Mouse (Mus musculus): Measurements from ENCODE around the gene Gstm3.

The Gstm3 gene

DNA sequence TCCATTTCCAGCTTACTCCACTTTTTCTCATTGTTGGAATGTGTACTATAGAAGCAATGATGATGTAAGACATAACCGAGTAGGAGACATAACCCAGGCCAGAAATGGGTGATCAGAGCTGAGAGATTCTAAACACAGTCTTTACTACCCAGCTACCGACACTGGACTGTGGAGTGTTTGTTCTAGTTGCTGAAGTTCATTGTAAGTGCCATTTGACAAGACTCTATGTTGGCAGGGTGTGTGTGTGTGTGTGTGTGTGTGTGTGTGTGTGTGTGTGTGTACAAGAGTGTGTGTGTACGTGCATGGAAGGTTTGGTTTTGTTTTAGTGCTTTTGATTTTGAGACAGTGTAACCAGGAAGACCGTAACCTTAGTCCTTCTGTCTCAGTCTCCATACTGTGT is 39.4 kb downstream of the Gstm3 start:
- no peak for DNase-seq (ENCODE audit: low spot score in 2 of 2)

DNA sequence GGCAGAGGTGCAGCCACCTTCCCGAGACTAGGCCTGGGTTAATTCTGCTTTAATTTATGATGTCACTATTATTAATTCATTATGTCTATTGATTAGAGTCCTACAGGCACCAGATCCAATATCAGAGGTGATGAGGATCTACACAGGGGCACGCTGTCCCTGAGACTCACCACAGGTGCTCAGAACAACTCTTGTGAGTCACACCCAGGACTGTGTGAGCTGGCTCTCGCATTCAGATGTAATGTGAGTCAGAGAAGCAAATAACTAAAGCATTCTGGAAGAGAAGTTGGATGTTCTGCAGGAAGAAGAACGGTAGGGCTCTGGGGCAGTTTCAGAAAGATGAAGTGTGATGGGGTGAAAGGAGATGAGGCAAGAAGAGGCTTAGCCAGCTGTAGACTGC is 39.8 kb downstream of the Gstm3 start:
- DNase-seq (ENCODE audit: low spot score in 2 of 2), result no peak

DNA sequence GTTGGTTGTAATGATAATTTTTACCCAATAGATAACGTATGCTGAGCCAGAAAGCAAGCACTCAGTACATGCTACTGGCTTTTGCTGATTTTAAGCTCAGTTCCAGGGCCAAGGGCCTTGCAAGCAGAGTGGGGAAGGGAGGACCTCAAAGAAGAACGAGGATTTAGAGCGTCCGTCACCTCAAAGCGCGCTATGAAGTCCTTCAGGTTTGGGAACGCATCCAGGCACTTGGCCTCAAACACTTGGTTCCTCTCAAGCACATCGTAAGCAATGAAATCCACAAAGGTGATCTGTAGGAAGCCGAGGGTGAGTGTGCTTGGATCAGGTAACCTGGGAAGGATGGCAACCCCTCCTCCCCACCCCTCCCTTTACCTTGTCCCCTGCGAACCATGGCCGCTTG is 40.4 kb downstream of the Gstm3 start:
- no peak for DNase-seq (ENCODE audit: low spot score in 2 of 2)

DNA sequence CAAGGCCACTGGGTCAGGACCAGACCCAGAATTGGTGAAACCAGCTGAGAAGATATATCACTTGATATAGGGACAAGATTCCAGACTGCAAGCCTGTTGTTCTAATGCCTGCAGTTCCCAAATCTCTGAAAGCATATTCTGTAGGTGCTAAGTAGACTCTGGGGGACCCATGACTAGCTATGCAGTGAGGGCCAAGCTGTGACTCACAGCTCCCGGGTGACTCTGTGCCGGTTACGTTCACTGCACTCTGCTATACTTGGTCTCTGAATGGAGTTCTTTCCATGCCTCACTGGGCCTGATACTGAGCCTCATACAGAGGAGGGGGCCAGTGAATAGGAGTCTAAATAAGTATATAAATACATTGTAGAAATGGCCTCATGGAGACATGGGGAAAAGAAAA is 41.2 kb downstream of the Gstm3 start:
- no peak for DNase-seq (ENCODE audit: low spot score in 2 of 2)

DNA sequence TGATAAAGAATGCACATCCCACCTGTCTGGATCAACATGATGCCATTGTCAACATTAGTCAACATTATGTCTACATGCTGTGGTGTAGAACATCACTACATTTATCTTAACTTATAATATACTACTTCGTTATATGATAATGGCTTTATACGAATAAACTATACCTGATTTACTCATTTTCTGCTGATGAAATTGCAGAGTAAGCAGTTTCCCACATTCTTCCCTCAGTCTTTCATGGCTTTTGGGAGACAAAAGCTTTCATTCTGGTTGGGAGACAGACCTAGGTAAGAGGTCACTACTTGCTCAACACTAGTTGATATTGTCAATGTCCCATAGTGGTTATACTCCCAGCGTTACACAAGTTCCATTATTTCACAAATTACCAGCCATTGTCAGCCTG is 43.7 kb downstream of the Gstm3 start:
- no peak for DNase-seq (ENCODE audit: low spot score in 2 of 2)

DNA sequence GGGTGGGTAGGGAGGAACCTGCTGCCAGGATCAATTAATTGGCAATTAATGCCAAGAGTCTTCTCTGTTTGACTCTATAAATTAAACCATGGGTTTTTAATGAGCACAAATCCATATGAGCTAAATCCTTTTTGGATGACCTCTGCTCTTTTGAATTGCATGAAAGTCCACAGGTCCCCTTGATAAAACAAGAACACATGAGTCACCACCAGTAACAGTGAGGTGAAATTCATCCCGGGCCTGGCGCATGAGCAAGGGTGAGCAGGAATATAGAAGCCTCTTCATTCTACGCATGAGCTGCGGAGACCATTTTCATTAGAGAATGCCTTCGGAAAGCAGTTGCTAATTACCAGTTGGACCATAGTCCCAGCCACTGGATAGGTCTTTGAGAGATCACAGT is 48.7 kb downstream of the Gstm3 start:
- no peak for DNase-seq (ENCODE audit: low spot score in 2 of 2)

DNA sequence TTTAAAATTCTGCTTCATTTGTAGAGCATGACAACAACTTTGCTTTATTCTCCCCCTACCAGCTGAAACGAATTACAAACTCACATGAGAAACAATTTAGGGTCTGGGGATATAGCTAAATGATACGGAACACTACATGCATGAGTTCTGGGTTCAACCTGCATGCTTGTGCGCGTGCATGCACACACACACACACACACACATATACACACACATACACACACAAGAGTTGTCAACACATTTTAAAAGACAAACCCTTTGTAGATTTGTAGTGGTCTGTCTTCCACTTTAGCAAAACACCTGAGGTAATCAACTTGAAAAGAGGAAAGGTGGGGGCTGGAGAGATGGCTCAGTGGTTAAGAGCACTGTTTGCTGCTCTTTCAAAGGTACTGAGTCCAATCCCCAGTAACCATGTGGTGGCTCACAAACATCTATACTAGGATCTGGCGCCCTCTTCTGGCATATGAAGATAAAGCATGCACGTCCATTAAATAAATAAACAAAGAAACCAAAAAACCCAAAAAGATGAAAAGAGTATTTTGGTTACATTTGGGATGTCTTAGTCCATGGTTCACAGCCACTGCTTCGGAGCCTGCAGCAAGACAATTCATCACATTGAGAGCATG is 51.2 kb downstream of the Gstm3 start:
- peak in 1 of 2 experiments; percentile 25 for DNase-seq (ENCODE audit: low spot score in 2 of 2)

DNA sequence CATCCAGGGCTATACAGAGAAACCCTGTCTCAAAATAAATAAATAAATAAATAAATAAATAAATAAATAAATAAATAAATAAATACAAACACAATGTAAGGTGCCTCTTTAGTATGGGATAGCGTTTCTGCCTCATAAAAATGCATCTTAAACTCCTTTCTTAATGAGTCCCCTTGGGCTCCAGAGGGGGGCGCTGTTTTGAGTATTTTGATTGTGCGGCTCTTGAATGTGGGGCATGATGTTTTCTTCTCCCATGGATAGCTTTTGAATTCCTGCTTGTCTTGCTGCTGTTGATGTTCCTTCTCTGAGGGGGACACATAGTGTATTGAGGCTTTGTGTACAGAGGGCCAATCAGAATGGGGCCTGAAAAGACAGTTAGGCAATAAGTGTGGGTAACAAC is 52.0 kb downstream of the Gstm3 start:
- DNase-seq (ENCODE audit: low spot score in 2 of 2), result no peak

DNA sequence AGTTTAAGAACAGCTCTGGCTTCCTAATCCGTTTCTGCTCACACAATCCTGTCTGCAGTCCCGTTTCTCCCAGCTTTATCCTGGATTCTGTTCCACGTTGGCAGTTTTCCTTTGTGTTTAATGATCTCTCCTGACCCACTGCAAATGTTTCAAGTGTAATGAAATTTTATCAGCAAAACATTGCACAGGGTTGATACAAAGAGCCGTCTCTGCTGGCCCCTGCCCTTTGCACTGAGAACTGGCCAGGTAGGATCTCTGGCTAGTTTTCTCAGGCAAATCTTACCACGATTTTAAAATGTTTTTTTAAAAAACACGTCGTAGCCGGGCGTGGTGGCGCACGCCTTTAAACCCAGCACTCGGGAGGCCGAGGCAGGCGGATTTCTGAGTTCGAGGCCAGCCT is 52.4 kb downstream of the Gstm3 start:
- DNase-seq (ENCODE audit: low spot score in 2 of 2), result no peak
